Mouse (Mus musculus) MEL (cell line): ENCODE data around the gene Magix. TPM values are rescaled to one million over a fixed set of nuclear protein-coding genes. Genes with fewer than 3 reads are reported as not detected.
A peak's percentile ranks its signal among the peaks of the same experiment; 100 is the strongest.

Experiments
- DNase-seq: peaks from one replicate; pipeline ENCODE4 v3.0.0; 2011; ENCODE audit warnings: low read depth, low spot score
- H3K27ac ChIP-seq: 2 replicates; pipeline ENCODE4 v1.5.1; 2012; ENCODE audit warnings: low read depth, mild to moderate bottlenecking, control low read depth, low read length, moderate library complexity; ENCODE audit not compliant: control insufficient read depth
- H3K27me3 ChIP-seq, 2 experiments: fragments of 150-350 bp in 1 of 2; sonication (generic) in 1 of 2; 2 replicates each; pipeline ENCODE4 v1.6.1; 2012; ENCODE audit warnings: low read length in 2 of 2, mild to moderate bottlenecking in 2 of 2, improper control_type of control experiment in 1 of 2, moderate library complexity in 1 of 2; ENCODE audit not compliant: insufficient read depth in 2 of 2, control insufficient read depth in 1 of 2
- H3K36me3 ChIP-seq, 2 experiments: 2 replicates each; pipeline ENCODE4 v1.6.1; 2012 to 2014; ENCODE audit warnings: low read length in 2 of 2, improper control_type of control experiment in 1 of 2, inconsistent platforms in 1 of 2, mild to moderate bottlenecking in 1 of 2; ENCODE audit not compliant: insufficient read depth in 2 of 2, control insufficient read depth in 1 of 2
- H3K4me1 ChIP-seq, 2 experiments: fragments of 150-350 bp in 1 of 2; sonication (generic) in 1 of 2; 2 replicates each; pipeline ENCODE4 v1.6.1; 2012; ENCODE audit warnings: low read length in 2 of 2, improper control_type of control experiment in 1 of 2, mild to moderate bottlenecking in 1 of 2; ENCODE audit not compliant: insufficient read depth in 2 of 2, control insufficient read depth in 1 of 2
- H3K4me3 ChIP-seq, 2 experiments: fragments of 150-350 bp in 1 of 2; sonication (generic) in 1 of 2; 2 replicates each; pipeline ENCODE4 v1.5.1; 2012; ENCODE audit warnings: low read depth in 2 of 2, low read length in 2 of 2, mild to moderate bottlenecking in 2 of 2, moderate library complexity in 2 of 2, control low read depth in 1 of 2, improper control_type of control experiment in 1 of 2; ENCODE audit not compliant: control insufficient read depth in 1 of 2, insufficient read depth in 1 of 2
- H3K79me2 ChIP-seq: 2 replicates; pipeline ENCODE4 v1.6.1; 2012; ENCODE audit warnings: mild to moderate bottlenecking, low read length, moderate library complexity; ENCODE audit not compliant: control insufficient read depth, poor library complexity, insufficient read depth
- H3K9ac ChIP-seq: 2 replicates; pipeline ENCODE4 v1.6.1; 2012; ENCODE audit warnings: low read depth, mild to moderate bottlenecking, control low read depth, low read length, moderate library complexity; ENCODE audit not compliant: control insufficient read depth, poor library complexity, severe bottlenecking
- H3K9me3 ChIP-seq: fragments of 150-350 bp; sonication (generic); replicated peaks from 2 replicates; pipeline ENCODE4 v1.6.1; 2012; ENCODE audit warnings: mild to moderate bottlenecking, low read length, improper control_type of control experiment, moderate library complexity; ENCODE audit not compliant: insufficient read depth
- CHD1 ChIP-seq: IDR thresholded peaks from 2 replicates; pipeline ENCODE4 v1.6.1; 2012; ENCODE audit warnings: low read depth, mild to moderate bottlenecking, inconsistent platforms, low read length, improper control_type of control experiment
- CHD2 ChIP-seq: IDR thresholded peaks from 2 replicates; pipeline ENCODE4 v1.6.1; 2011; ENCODE audit warnings: low read length, improper control_type of control experiment
- ELF1 ChIP-seq: IDR thresholded peaks from 2 replicates; pipeline ENCODE4 v1.6.1; 2014; ENCODE audit warnings: low read depth, mild to moderate bottlenecking, inconsistent platforms, low read length, improper control_type of control experiment, moderate library complexity
- EP300 ChIP-seq, 2 experiments: IDR thresholded peaks; 2 replicates each; pipeline ENCODE4 v1.6.1; 2011; ENCODE audit warnings: improper control_type of control experiment in 2 of 2, low read length in 2 of 2, low read depth in 1 of 2, mild to moderate bottlenecking in 1 of 2
- ETS1 ChIP-seq: IDR thresholded peaks from 2 replicates; pipeline ENCODE4 v1.6.1; 2012; ENCODE audit warnings: low read depth, mild to moderate bottlenecking, inconsistent platforms, low read length, improper control_type of control experiment, moderate library complexity
- GABPA ChIP-seq: IDR thresholded peaks from 2 replicates; pipeline ENCODE4 v1.6.1; 2012; ENCODE audit warnings: low read depth, mild to moderate bottlenecking, inconsistent platforms, low read length, improper control_type of control experiment, moderate library complexity
- GATA1 ChIP-seq: IDR thresholded peaks from 2 replicates; pipeline ENCODE4 v1.6.1; 2011; ENCODE audit warnings: low read depth, low read length, improper control_type of control experiment
- HCFC1 ChIP-seq: IDR thresholded peaks from 2 replicates; pipeline ENCODE4 v1.6.1; 2012; ENCODE audit warnings: low read depth, mild to moderate bottlenecking, inconsistent platforms, low read length, improper control_type of control experiment, moderate library complexity
- JUND ChIP-seq: IDR thresholded peaks from 2 replicates; pipeline ENCODE4 v1.6.1; 2011; ENCODE audit warnings: low read depth, mild to moderate bottlenecking, improper control_type of control experiment, low read length
- MAFK ChIP-seq: IDR thresholded peaks from 2 replicates; pipeline ENCODE4 v1.6.1; 2011; ENCODE audit warnings: low read depth, mild to moderate bottlenecking, low read length, improper control_type of control experiment, borderline replicate concordance
- MAX ChIP-seq: IDR thresholded peaks from 2 replicates; pipeline ENCODE4 v1.6.1; 2011; ENCODE audit warnings: low read length, improper control_type of control experiment
- MAZ ChIP-seq: IDR thresholded peaks from 2 replicates; pipeline ENCODE4 v1.6.1; 2012; ENCODE audit warnings: low read depth, mild to moderate bottlenecking, inconsistent platforms, low read length, improper control_type of control experiment
- MEF2A ChIP-seq: IDR thresholded peaks from 2 replicates; pipeline ENCODE4 v1.6.1; 2014; ENCODE audit warnings: low read depth, mild to moderate bottlenecking, inconsistent platforms, low read length, improper control_type of control experiment; ENCODE audit not compliant: poor library complexity, insufficient replicate concordance, severe bottlenecking; ENCODE audit errors: extremely low read depth
- MXI1 ChIP-seq: IDR thresholded peaks from 2 replicates; pipeline ENCODE4 v1.6.1; 2011; ENCODE audit warnings: mild to moderate bottlenecking, low read depth, low read length, improper control_type of control experiment
- MYB ChIP-seq: IDR thresholded peaks from 2 replicates; pipeline ENCODE4 v1.6.1; 2011; ENCODE audit warnings: mild to moderate bottlenecking, low read depth, low read length, improper control_type of control experiment
- MYC ChIP-seq: IDR thresholded peaks from 2 replicates; pipeline ENCODE4 v1.6.1; 2011; ENCODE audit warnings: low read depth, mild to moderate bottlenecking, low read length, improper control_type of control experiment, moderate library complexity
- NELFE ChIP-seq: IDR thresholded peaks from 2 replicates; pipeline ENCODE4 v1.6.1; 2011; ENCODE audit warnings: low read depth, low read length, improper control_type of control experiment
- NRF1 ChIP-seq: IDR thresholded peaks from 2 replicates; pipeline ENCODE4 v1.6.1; 2014; ENCODE audit warnings: low read depth, mild to moderate bottlenecking, inconsistent platforms, low read length, improper control_type of control experiment, moderate library complexity; ENCODE audit not compliant: poor library complexity, insufficient read depth, severe bottlenecking
- POLR2A ChIP-seq, 2 experiments: IDR thresholded peaks; 2 replicates each; pipeline ENCODE4 v1.6.1; 2011 to 2012; ENCODE audit warnings: low read length in 2 of 2, mild to moderate bottlenecking in 2 of 2, control low read depth in 1 of 2, improper control_type of control experiment in 1 of 2, low read depth in 1 of 2, moderate library complexity in 1 of 2; ENCODE audit not compliant: control insufficient read depth in 1 of 2, insufficient read depth in 1 of 2, poor library complexity in 1 of 2
- POLR2AphosphoS2 ChIP-seq: IDR thresholded peaks from 2 replicates; pipeline ENCODE4 v1.6.1; 2011; ENCODE audit warnings: low read length, improper control_type of control experiment
- POLR2AphosphoS5 ChIP-seq: IDR thresholded peaks from 2 replicates; pipeline ENCODE4 v1.6.1; 2012; ENCODE audit warnings: low read depth, borderline replicate concordance, mild to moderate bottlenecking, inconsistent platforms, low read length, moderate library complexity, mixed read lengths
- RAD21 ChIP-seq: IDR thresholded peaks from 2 replicates; pipeline ENCODE4 v1.6.1; 2011; ENCODE audit warnings: mild to moderate bottlenecking, low read depth, low read length, improper control_type of control experiment
- RCOR1 ChIP-seq: IDR thresholded peaks from 2 replicates; pipeline ENCODE4 v1.6.1; 2012; ENCODE audit warnings: low read depth, mild to moderate bottlenecking, inconsistent platforms, low read length, improper control_type of control experiment
- SIN3A ChIP-seq: IDR thresholded peaks from 2 replicates; pipeline ENCODE4 v1.6.1; 2012; ENCODE audit warnings: low read length, improper control_type of control experiment, inconsistent platforms
- SMC3 ChIP-seq: IDR thresholded peaks from 2 replicates; pipeline ENCODE4 v1.6.1; 2011; ENCODE audit warnings: low read depth, low read length, improper control_type of control experiment
- TAL1 ChIP-seq: IDR thresholded peaks from 2 replicates; pipeline ENCODE4 v1.6.1; 2012; ENCODE audit warnings: mild to moderate bottlenecking, inconsistent platforms, low read length, moderate library complexity, mixed read lengths
- TBP ChIP-seq: IDR thresholded peaks from 2 replicates; pipeline ENCODE4 v1.8.0; 2011; ENCODE audit warnings: low read depth, low read length, improper control_type of control experiment
- TCF12 ChIP-seq: IDR thresholded peaks from 2 replicates; pipeline ENCODE4 v1.6.1; 2014; ENCODE audit warnings: low read depth, mild to moderate bottlenecking, inconsistent platforms, low read length, improper control_type of control experiment, moderate library complexity
- UBTF ChIP-seq: IDR thresholded peaks from 2 replicates; pipeline ENCODE4 v1.6.1; 2012; ENCODE audit warnings: low read depth, mild to moderate bottlenecking, inconsistent platforms, low read length, improper control_type of control experiment, moderate library complexity, borderline replicate concordance; ENCODE audit not compliant: insufficient read depth
- USF1 ChIP-seq: IDR thresholded peaks from 2 replicates; pipeline ENCODE4 v1.6.1; 2014; ENCODE audit warnings: low read depth, mild to moderate bottlenecking, inconsistent platforms, low read length, improper control_type of control experiment, moderate library complexity
- USF2 ChIP-seq, 2 experiments: IDR thresholded peaks; 2 replicates each; pipeline ENCODE4 v1.6.1; 2011 to 2012; ENCODE audit warnings: improper control_type of control experiment in 2 of 2, low read length in 2 of 2, borderline replicate concordance in 1 of 2, inconsistent platforms in 1 of 2, low read depth in 1 of 2, mild to moderate bottlenecking in 1 of 2; ENCODE audit not compliant: insufficient read depth in 1 of 2
- ZKSCAN1 ChIP-seq: IDR thresholded peaks from 2 replicates; pipeline ENCODE4 v1.6.1; 2012; ENCODE audit warnings: low read depth, mild to moderate bottlenecking, inconsistent platforms, low read length, improper control_type of control experiment, moderate library complexity
- ZMIZ1 ChIP-seq: IDR thresholded peaks from 2 replicates; pipeline ENCODE4 v1.6.1; 2012; ENCODE audit warnings: low read depth, mild to moderate bottlenecking, inconsistent platforms, low read length, improper control_type of control experiment, moderate library complexity
- polyA plus RNA-seq, 2 experiments: library from polyadenylated mRNA; stranded (reverse) in 1 of 2; unstranded in 1 of 2; fragments of >175 nt in 1 of 2; fragments of >200 nt in 1 of 2; gene quantifications; 2 replicates each; pipeline versions ENCODE4 v1.2.1 to v1.2.4; 2012; ENCODE audit warnings: low replicate concordance in 2 of 2, low read depth in 1 of 2; ENCODE audit not compliant: insufficient read length in 2 of 2, insufficient read depth in 1 of 2, missing spikeins in 1 of 2
- total RNA-seq: library from RNA; depleted of rRNA; stranded (reverse); fragments of 300-350 nt; gene quantifications from 2 replicates; pipeline ENCODE4 v1.2.3, GENCODE M21; 2012

The Magix gene
- total and polyA plus RNA-seq, 3 experiments: 0.15 to 0.33 TPM; not detected in 1

- H3K9me3 ChIP-seq: no peaks in the 10 kb centered on the region
- no peaks in the 10 kb centered on the region for H3K27me3 ChIP-seq
- H3K9ac ChIP-seq: peak within 1 kb of the TSS; percentile 85
- peak within 1 kb of the TSS; percentile 69 to 70 for H3K4me3 ChIP-seq
- no peak within 1 kb of the TSS for H3K27ac ChIP-seq
- H3K4me1 ChIP-seq: peaks cover 0 to 18% of the 10 kb centered on the region in 2 experiments; a peak in 1 of 4 replicates
- TF ChIP-seq ZKSCAN1: no peak
- TF ChIP-seq UBTF: no peak
- TF ChIP-seq POLR2AphosphoS2: no peak
- no peak for TF ChIP-seq MYC
- TF ChIP-seq NRF1: peak; percentile 82
- peak; percentile 62 for TF ChIP-seq ELF1
- TF ChIP-seq MYB: no peak
- TF ChIP-seq RCOR1: peak; percentile 84
- TF ChIP-seq TBP: no peak
- TF ChIP-seq JUND: peak; percentile 88; the same call in 1 of the 2 replicates
- TF ChIP-seq ZMIZ1: no peak
- TF ChIP-seq SIN3A: peak; percentile 99
- TF ChIP-seq USF1: no peak
- no peak for TF ChIP-seq TAL1
- peak; percentile 56; the same call in 1 of the 2 replicates for TF ChIP-seq MAX
- peak in 1 of 2 experiments; percentile 51; a peak in 1 of 4 replicates for TF ChIP-seq POLR2A (IDR thresholded peaks at IDR 0.05; ENCODE audit: control insufficient read depth in 1 of 2, insufficient read depth in 1 of 2, low read depth in 1 of 2, low read length in 2 of 2, poor library complexity in 1 of 2)
- TF ChIP-seq MAZ: peak; percentile 92; the same call in 1 of the 2 replicates
- TF ChIP-seq POLR2AphosphoS5: no peak
- no peak for TF ChIP-seq GABPA
- no peak for TF ChIP-seq CHD2
- TF ChIP-seq MXI1: peak; percentile 99
- TF ChIP-seq HCFC1: peak; percentile 75
- peak; percentile 36; the same call in 1 of the 2 replicates for TF ChIP-seq NELFE
- TF ChIP-seq EP300 (IDR thresholded peaks at IDR 0.05; ENCODE audit: low read depth in 1 of 2, low read length in 2 of 2): peak in 1 of 2 experiments; percentile 35; a peak in 1 of 4 replicates
- no peak for TF ChIP-seq RAD21
- TF ChIP-seq MEF2A: no peak
- no peak for TF ChIP-seq GATA1
- TF ChIP-seq MAFK: no peak
- no peak for TF ChIP-seq CHD1
- TF ChIP-seq ETS1: 0 out of 2 replicates have a peak, but pooled peaks have one; percentile 24
- peak; percentile 20; the same call in 1 of the 2 replicates for TF ChIP-seq TCF12
- TF ChIP-seq SMC3: peak; percentile 32; the same call in 1 of the 2 replicates
- TF ChIP-seq USF2 (IDR thresholded peaks at IDR 0.05; ENCODE audit: borderline replicate concordance in 1 of 2, insufficient read depth in 1 of 2, low read depth in 1 of 2, low read length in 2 of 2): no peak
- no peaks in the 10 kb centered on the region; the same call in 1 of the 2 replicates for H3K79me2 ChIP-seq
- DNase-seq: peak; percentile 96
- peaks cover 0 to 5% of the 10 kb centered on the region in 2 experiments; a peak in 2 of 4 replicates for H3K36me3 ChIP-seq
These were observed 42.5 kb downstream of the Magix start, which contains the start of gene Syp for GRCm38 (mm10) chrX:7638401-7639091. Syp (plus strand) TSS chrX:7638471.
